Mouse (Mus musculus) heart, embryonic 16.5 days (tissue): ENCODE data around the gene Nrm. TPM values are rescaled to one million over a fixed set of nuclear protein-coding genes. Genes with fewer than 3 reads are reported as not detected.
A peak's percentile ranks its signal among the peaks of the same experiment; 100 is the strongest.

Experiments used
- ATAC-seq: fragments of 200-750 bp; cut with Nextera tagmentation; replicated peaks from 2 replicates; pipeline ENCODE4 v1.8.0; 2017; ENCODE audit warnings: moderate number of reproducible peaks; ENCODE audit not compliant: insufficient read depth, low FRiP score; ENCODE audit errors: extremely low read depth
- H3K27ac ChIP-seq: fragments of 300-500 bp; sonication (generic); 2 replicates; pipeline ENCODE4 v1.5.1; 2014; ENCODE audit warnings: mild to moderate bottlenecking, low read length, control low read depth, moderate library complexity
- H3K27me3 ChIP-seq: fragments of 300-500 bp; sonication (generic); 2 replicates; pipeline ENCODE4 v1.6.1; 2014; ENCODE audit warnings: low read length, mixed read lengths; ENCODE audit not compliant: control insufficient read depth, insufficient read depth
- H3K36me3 ChIP-seq: fragments of 300-500 bp; sonication (generic); 2 replicates; pipeline ENCODE4 v1.6.1; 2014; ENCODE audit not compliant: control insufficient read depth, insufficient read depth
- H3K4me1 ChIP-seq: fragments of 300-500 bp; sonication (generic); 2 replicates; pipeline ENCODE4 v1.6.1; 2014; ENCODE audit warnings: low read length, mixed read lengths; ENCODE audit not compliant: control insufficient read depth, insufficient read depth
- H3K4me2 ChIP-seq: fragments of 300-500 bp; sonication (generic); 2 replicates; pipeline ENCODE4 v1.6.1; 2014; ENCODE audit warnings: low read depth, mild to moderate bottlenecking, control low read depth, low read length
- H3K4me3 ChIP-seq: fragments of 300-500 bp; sonication (generic); 2 replicates; pipeline ENCODE4 v1.5.1; 2014; ENCODE audit warnings: mild to moderate bottlenecking, control low read depth, low read length
- H3K9ac ChIP-seq: fragments of 300-500 bp; sonication (generic); 2 replicates; pipeline ENCODE4 v1.6.1; 2014; ENCODE audit warnings: low read length, control low read depth
- H3K9me3 ChIP-seq: fragments of 300-500 bp; sonication (generic); replicated peaks from 2 replicates; pipeline ENCODE4 v1.6.1; 2016; ENCODE audit warnings: low read length; ENCODE audit not compliant: control insufficient read depth
- WGBS: fragments of 180-500 bp; shearing (Covaris S2); extraction: QIAGEN DNeasy Blood & Tissue Kit; methylation state at CpG from one replicate; pipeline ENCODE4 v1.1.7; 2014; 5-methylcytosine and 5-hydroxymethylcytosine counted together
- polyA plus RNA-seq: library from polyadenylated mRNA; unstranded; fragments of >200 nt; fragmentation: Nextera tagmentation; extraction: Ambion mirVana; gene quantifications from 2 replicates; pipeline ENCODE4 v1.2.1, GENCODE M21; 2015

Gene Nrm
- polyA plus RNA-seq, 1 experiment from 2014 or later, result 46.9 TPM

DNA sequence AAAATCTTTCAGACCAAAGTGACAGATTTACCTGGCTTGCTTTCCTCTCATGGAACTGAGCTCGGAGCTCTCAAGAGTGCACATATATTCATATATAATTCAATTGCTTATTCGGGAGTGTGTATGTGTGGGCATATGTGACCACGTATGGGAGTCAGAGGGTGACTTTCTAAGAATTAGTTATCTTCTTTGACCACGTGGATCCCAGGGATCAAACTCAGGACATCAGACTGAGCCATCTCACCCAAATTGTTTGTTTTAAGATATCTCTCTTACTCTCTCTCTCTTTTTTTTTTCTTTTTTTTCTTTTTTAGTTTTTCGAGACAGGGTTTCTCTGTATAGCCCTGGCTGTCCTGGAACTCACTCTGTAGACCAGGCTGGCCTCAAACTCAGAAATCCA is 41.0 kb upstream of the Nrm start:
- no peaks in the 10 kb centered on the region for H3K27me3 ChIP-seq
- H3K4me1 ChIP-seq, result peaks cover 29% of the 10 kb centered on the region
- no peak for ATAC-seq
- no peaks in the 10 kb centered on the region for H3K36me3 ChIP-seq
- H3K9me3 ChIP-seq, result no peaks in the 10 kb centered on the region
- no peak overlapping the region for H3K27ac ChIP-seq
- no peak overlapping the region for H3K4me2 ChIP-seq
- no peak overlapping the region for H3K4me3 ChIP-seq
- H3K9ac ChIP-seq, result no peak overlapping the region
- 74% methylated on average over 5 of the region's 5 CpGs for WGBS

DNA sequence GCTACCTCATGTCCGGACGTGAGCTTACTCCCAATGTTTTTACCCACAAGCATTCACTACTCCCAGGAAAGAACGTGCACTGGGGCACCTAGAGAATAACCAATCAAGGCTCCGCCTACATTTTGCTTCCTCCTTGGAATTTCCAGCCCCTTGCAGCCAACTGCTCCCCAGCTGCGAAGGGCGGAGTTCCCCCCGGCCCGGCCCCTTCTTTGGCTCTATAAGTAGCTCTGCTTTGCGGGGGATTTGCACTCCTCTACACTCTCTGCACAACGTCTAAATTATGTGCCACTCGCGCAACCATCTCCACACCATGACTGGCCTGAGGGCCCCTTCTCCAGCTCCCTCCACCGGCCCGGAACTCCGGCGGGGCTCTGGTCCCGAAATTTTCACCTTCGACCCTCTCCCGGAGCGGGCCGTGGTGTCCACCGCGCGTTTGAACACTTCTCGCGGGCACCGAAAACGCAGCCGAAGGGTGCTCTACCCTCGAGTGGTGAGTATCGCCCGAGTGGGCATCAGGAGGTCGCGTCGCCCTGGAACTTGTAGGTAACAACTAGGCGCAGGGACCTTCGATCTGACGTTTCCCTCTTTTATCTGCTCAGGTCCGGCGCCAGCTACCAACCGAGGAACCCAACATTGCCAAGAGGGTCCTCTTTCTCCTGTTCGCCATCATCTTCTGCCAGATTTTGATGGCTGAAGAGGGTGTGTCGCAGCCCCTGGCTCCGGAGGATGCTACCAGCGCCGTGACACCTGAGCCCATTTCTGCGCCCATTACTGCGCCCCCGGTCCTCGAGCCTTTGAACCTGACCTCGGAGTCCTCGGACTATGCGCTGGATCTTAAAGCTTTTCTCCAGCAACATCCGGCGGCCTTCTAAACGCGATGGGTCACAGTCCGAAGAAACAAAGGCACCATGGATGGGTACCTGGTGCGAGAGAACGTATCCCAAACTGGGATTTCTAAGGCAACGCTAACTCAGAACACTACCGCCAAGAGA is 39.4 kb upstream of the Nrm start, which contains the start of gene Ier3:
Gene Ier3 (plus strand): TSS at position 246 of the 992 bp plus-strand sequence.
- WGBS, result under 1% methylated on average over 62 of the region's 62 CpGs
- Histone ChIP-seq H3K4me1 (peaks cover 17% of the 10 kb centered on the region), H3K36me3 (peaks cover 10% of the 10 kb centered on the region), H3K4me2 (peak within 1 kb of the TSS; percentile 93), H3K9me3 (no peaks in the 10 kb centered on the region), H3K27ac (peak within 1 kb of the TSS; percentile 95), H3K4me3 (peak within 1 kb of the TSS; percentile 68), H3K27me3 (no peaks in the 10 kb centered on the region), H3K9ac (peak within 1 kb of the TSS; percentile 86)
- peak; percentile 67 for ATAC-seq

DNA sequence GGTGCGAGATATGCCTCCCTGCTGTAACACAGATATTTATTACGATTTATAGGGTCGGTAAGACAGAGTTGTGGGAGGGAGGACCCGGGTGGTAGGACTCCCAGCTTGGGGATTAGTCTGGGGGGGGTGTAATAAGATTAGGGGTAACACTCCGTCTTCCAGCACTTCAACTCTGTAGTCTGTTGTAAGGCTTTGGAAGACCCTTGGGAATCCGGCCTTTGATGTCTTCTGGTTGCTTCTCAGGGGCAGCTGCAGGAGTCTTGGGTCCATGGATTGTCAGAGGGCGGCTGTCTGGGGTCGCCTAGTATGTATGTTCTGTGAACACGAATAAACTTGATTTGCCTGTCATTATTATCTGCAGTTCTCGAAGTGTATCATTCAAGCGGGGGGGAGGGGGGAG is 38.6 kb upstream of the Nrm start:
- Histone ChIP-seq H3K4me3 (peak overlapping the region; percentile 68), H3K36me3 (peaks cover 18% of the 10 kb centered on the region), H3K9me3 (peaks cover 1% of the 10 kb centered on the region; the same call in 1 of the 2 replicates), H3K27me3 (no peaks in the 10 kb centered on the region), H3K27ac (peak overlapping the region; percentile 95), H3K4me1 (peaks cover 14% of the 10 kb centered on the region), H3K4me2 (peak overlapping the region; percentile 93), H3K9ac (peak overlapping the region; percentile 86)
- 2% methylated on average over 11 of the region's 11 CpGs for WGBS
- ATAC-seq, result no peak

DNA sequence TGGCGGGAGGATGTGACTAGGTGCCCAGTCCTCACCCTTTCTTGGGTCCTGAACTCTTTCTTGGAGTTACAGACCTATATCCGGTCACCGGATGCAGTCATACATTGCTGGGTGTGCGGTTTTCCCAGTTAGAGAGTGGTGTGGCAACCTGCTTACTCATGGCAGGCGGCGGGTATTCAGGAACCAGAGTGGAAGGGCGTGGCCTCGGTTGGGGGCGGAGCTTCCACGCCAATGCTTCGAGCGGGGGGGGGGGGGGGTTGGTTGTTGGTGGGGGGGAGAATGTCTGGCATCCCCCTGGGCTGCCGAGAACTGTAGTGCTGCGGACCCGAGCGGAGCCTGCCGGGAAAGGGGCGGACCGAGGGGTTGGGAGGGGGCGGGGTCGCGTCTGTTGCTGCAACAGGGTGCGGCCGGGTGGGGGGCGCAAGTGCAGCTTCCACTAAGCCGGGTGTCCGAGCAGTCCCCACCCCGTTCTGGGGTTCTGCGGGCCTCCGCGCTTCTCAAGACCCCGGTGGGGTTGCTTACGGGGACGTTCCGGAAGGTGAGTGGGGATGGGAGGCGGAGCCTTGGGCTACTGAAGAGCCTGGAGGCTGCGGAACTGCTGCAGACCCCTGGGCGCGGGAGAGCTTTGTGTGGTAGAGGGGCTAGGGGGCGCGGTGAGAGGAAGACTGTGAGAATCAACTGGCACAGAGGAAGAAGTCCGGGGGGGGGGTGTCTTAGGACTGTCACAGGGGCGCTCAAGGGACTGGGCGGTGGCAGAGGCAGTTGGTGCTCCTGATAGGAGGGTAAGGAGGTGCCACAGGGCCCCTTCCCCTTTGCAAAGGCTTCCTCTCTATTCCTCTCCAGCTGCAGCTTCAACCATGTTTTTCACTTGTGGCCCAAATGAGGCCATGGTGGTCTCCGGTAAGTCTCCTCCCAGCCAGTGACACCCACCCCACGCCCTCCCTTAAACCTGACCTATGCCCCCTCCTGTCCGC is 37.9 kb upstream of the Nrm start, which contains the start of gene Flot1:
Gene Flot1 (plus strand): TSS at position 267 of the 974 bp plus-strand sequence.
- peaks cover 4% of the 10 kb centered on the region; the same call in 1 of the 2 replicates for H3K9me3 ChIP-seq
- peaks cover 14% of the 10 kb centered on the region for H3K4me1 ChIP-seq
- peak within 1 kb of the TSS; percentile 95 for H3K27ac ChIP-seq
- peak within 1 kb of the TSS; percentile 68 for H3K4me3 ChIP-seq
- peak; percentile 87 for ATAC-seq
- peak within 1 kb of the TSS; percentile 93 for H3K4me2 ChIP-seq
- H3K27me3 ChIP-seq, result no peaks in the 10 kb centered on the region
- peaks cover 24% of the 10 kb centered on the region for H3K36me3 ChIP-seq
- H3K9ac ChIP-seq, result peak within 1 kb of the TSS; percentile 86
- under 1% methylated on average over 45 of the region's 47 CpGs for WGBS

GRCm38 (mm10) chr17:35824402-35824801 is 36.7 kb upstream of the Nrm start:
- Histone ChIP-seq H3K27me3 (no peaks in the 10 kb centered on the region), H3K4me2 (peak overlapping the region; percentile 93), H3K36me3 (peaks cover 25% of the 10 kb centered on the region), H3K9me3 (peaks cover 4% of the 10 kb centered on the region; the same call in 1 of the 2 replicates), H3K9ac (peak overlapping the region; percentile 11; the same call in 1 of the 2 replicates), H3K4me3 (peak overlapping the region; percentile 68; the same call in 1 of the 2 replicates), H3K4me1 (peaks cover 14% of the 10 kb centered on the region), H3K27ac (no peak overlapping the region)
- no peak for ATAC-seq
- WGBS, result 67% methylated on average over 7 of the region's 7 CpGs

- H3K4me2 ChIP-seq, result no peak overlapping the region
- H3K27me3 ChIP-seq, result no peaks in the 10 kb centered on the region
- no peak for ATAC-seq
- no peak overlapping the region for H3K4me3 ChIP-seq
- H3K4me1 ChIP-seq, result peaks cover 21% of the 10 kb centered on the region
- no peak overlapping the region for H3K27ac ChIP-seq
- 93% methylated on average over 13 of the region's 13 CpGs for WGBS
- peaks cover 4% of the 10 kb centered on the region; the same call in 1 of the 2 replicates for H3K9me3 ChIP-seq
- H3K36me3 ChIP-seq, result peaks cover 25% of the 10 kb centered on the region
- H3K9ac ChIP-seq, result no peak overlapping the region
Measured at GRCm38 (mm10) chr17:35825109-35825850, 35.8 kb upstream of the Nrm start.

GRCm38 (mm10) chr17:35829737-35830136 is 31.4 kb upstream of the Nrm start:
- Histone ChIP-seq H3K4me3 (no peak overlapping the region), H3K9me3 (peaks cover 4% of the 10 kb centered on the region; the same call in 1 of the 2 replicates), H3K36me3 (peaks cover 60% of the 10 kb centered on the region), H3K27ac (peak overlapping the region; percentile 26; the same call in 1 of the 2 replicates), H3K4me2 (peak overlapping the region; percentile 49), H3K27me3 (no peaks in the 10 kb centered on the region), H3K9ac (peak overlapping the region; percentile 61; the same call in 1 of the 2 replicates), H3K4me1 (peaks cover 22% of the 10 kb centered on the region)
- ATAC-seq, result peak; percentile 57
- 2% methylated on average over 21 of the region's 21 CpGs for WGBS
